ENCODE assay signal across 21 mouse cellular contexts in the genomic region with DNA sequence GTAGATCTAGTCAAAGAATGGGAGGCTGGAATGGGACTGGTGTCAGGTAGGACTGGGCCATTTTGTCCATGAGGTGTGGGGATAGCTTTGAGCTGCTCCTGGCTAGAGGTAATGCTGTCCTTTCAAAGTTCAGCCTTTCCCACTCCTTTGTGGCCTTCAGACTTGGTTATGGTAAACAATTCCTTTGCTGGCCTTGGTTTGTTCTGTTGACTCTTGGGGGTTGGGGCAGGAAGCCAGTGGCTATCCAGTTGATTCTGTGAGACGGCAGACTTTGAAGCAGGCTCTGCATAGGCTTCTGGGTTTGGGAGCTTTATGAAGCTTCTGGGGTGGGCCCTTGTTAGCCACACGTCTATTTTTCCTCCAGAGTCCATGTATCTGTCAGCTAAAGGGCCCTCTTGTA. TPM values are rescaled to one million over a fixed set of nuclear protein-coding genes. Genes with fewer than 3 reads are reported as not detected.
A peak's percentile ranks its signal among the peaks of the same experiment; 100 is the strongest.
DNase-seq lines count a peak whose midpoint lies in the region; ATAC-seq and TF ChIP-seq lines count a peak whose summit lies in the region.
"Had no signal": no experiment of that assay in that cellular context is flagged by ENCODE, and none has a peak within 500 bp of the region (broad histone marks: within the 10 kb centered on the region; RNA-seq: fewer than 3 reads in every experiment).

No protein-coding gene starts in this region.

- H3K27me3 ChIP-seq in liver, embryonic 11.5 days (replicated peaks; ENCODE audit: control insufficient read depth, insufficient read depth, low read length), result no peaks in the 10 kb centered on the region
- no peaks in the 10 kb centered on the region for H3K27me3 ChIP-seq in liver, embryonic 15.5 days
- H3K27me3 ChIP-seq in stomach, postnatal 0 days (ENCODE audit: control insufficient read depth, insufficient read depth, low read length), result no peaks in the 10 kb centered on the region
- H3K27me3 ChIP-seq in hindbrain, embryonic 16.5 days (replicated peaks; ENCODE audit: control insufficient read depth, insufficient read depth, low read length), result no peaks in the 10 kb centered on the region
- H3K27me3 ChIP-seq: CH12.LX; embryonic facial prominence, embryonic 15.5 days; heart, embryonic 12.5 days; hindbrain, embryonic 13.5 days; Patski had no signal

- no peak for TF ChIP-seq EP300 in stomach, postnatal 0 days (optimal IDR thresholded peaks at IDR 0.05)

- no peaks in the 10 kb centered on the region for H3K9me3 ChIP-seq in liver, embryonic 11.5 days (ENCODE audit: control insufficient read depth, low read length)
- H3K9me3 ChIP-seq in liver, embryonic 15.5 days (replicated peaks), result no peaks in the 10 kb centered on the region
- no peaks in the 10 kb centered on the region for H3K9me3 ChIP-seq in stomach, postnatal 0 days (ENCODE audit: control insufficient read depth, low read length)
- H3K9me3 ChIP-seq in hindbrain, embryonic 16.5 days (ENCODE audit: control insufficient read depth, low read length), result no peaks in the 10 kb centered on the region
- H3K9me3 ChIP-seq: embryonic facial prominence, embryonic 15.5 days; forebrain, embryonic 10.5 days; heart, embryonic 12.5 days; hindbrain, embryonic 13.5 days had no signal

- H3K4me1 ChIP-seq in liver, embryonic 11.5 days (replicated peaks; ENCODE audit: control insufficient read depth, insufficient read depth, low read length), result peaks cover 27% of the 10 kb centered on the region
- peaks cover 53% of the 10 kb centered on the region for H3K4me1 ChIP-seq in liver, embryonic 15.5 days (replicated peaks)
- H3K4me1 ChIP-seq in stomach, postnatal 0 days (replicated peaks; ENCODE audit: control insufficient read depth, insufficient read depth), result 0 out of 2 replicates have a peak, but pooled peaks cover 2% of the 10 kb centered on the region
- peaks cover 15% of the 10 kb centered on the region for H3K4me1 ChIP-seq in hindbrain, embryonic 16.5 days (ENCODE audit: control insufficient read depth, insufficient read depth, low read depth, low read length)

- H3K27ac ChIP-seq in liver, embryonic 11.5 days (ENCODE audit: low read depth, low read length), result peak overlapping the region; percentile 77
- H3K27ac ChIP-seq in liver, embryonic 15.5 days (replicated peaks), result peak overlapping the region; percentile 84
- H3K27ac ChIP-seq in stomach, postnatal 0 days (replicated peaks), result 0 out of 2 replicates have a peak overlapping the region, but pooled peaks have one; percentile 40
- no peak overlapping the region for H3K27ac ChIP-seq in hindbrain, embryonic 16.5 days (ENCODE audit: low read depth, low read length)
- H3K27ac ChIP-seq: embryonic facial prominence, embryonic 15.5 days; forebrain, embryonic 10.5 days; hindbrain, embryonic 13.5 days had no signal

- no peak for TF ChIP-seq CTCF in stomach, postnatal 0 days (IDR thresholded peaks at IDR 0.05; ENCODE audit: low read depth)

- DNase-seq in ovary, adult 18-20 months (ENCODE audit: low spot score), result peak; percentile 60
- DNase-seq in ovary, postnatal 10 days (ENCODE audit: low spot score), result no peak
- DNase-seq in liver, embryonic 11.5 days (ENCODE audit: low spot score), result no peak
- peak; percentile 55 for DNase-seq in stomach, postnatal 0 days (ENCODE audit: low spot score)
- no peak for DNase-seq in thymus, postnatal 0 days (ENCODE audit: low spot score)
- no peak for DNase-seq in heart, postnatal 36 days
- DNase-seq: adrenal gland, adult 2 months; adrenal gland, postnatal 25 days; embryo, embryonic 11 days had no signal

- no peak for ATAC-seq in liver, embryonic 11.5 days (replicated peaks; ENCODE audit: low FRiP score)
- ATAC-seq in liver, embryonic 15.5 days (ENCODE audit: insufficient read depth), result no peak
- no peak for ATAC-seq in stomach, postnatal 0 days (ENCODE audit: low FRiP score, low TSS enrichment)
- no peak for ATAC-seq in hindbrain, embryonic 16.5 days
- ATAC-seq: activated CD4-positive, CD25-positive, alpha-beta regulatory T cell, adult 4 months; forebrain, embryonic 14.5 days; Patski had no signal

- H3K4me2 ChIP-seq in liver, embryonic 11.5 days, result peak overlapping the region; percentile 39
- H3K4me2 ChIP-seq in liver, embryonic 15.5 days, result peak overlapping the region; percentile 45
- no peak overlapping the region; the same call in 1 of the 2 replicates for H3K4me2 ChIP-seq in stomach, postnatal 0 days (replicated peaks; ENCODE audit: low read depth)
- no peak overlapping the region for H3K4me2 ChIP-seq in hindbrain, embryonic 16.5 days (ENCODE audit: low read length)
- H3K4me2 ChIP-seq: embryonic facial prominence, embryonic 15.5 days; heart, embryonic 12.5 days; hindbrain, embryonic 13.5 days had no signal

- intact Hi-C loops in heart, postnatal 36 days (cut with DNase I), result loop anchor here (5.0 kb wide), 1 partner anchor 76 kb away; no protein-coding TSS in a partner anchor

- WGBS in liver, embryonic 11.5 days, result 76% methylated on average over 2 of the region's 2 CpGs
- WGBS in liver, embryonic 15.5 days (ENCODE audit: insufficient replicate concordance), result 70% methylated on average over 2 of the region's 2 CpGs
- WGBS in stomach, postnatal 0 days, result 56% methylated on average over 2 of the region's 2 CpGs
- WGBS in hindbrain, embryonic 16.5 days, result 86% methylated on average over 2 of the region's 2 CpGs

- H3K36me3 ChIP-seq in liver, embryonic 11.5 days (ENCODE audit: control insufficient read depth, insufficient read depth, low read length), result peaks cover 54% of the 10 kb centered on the region
- H3K36me3 ChIP-seq in liver, embryonic 15.5 days (replicated peaks), result peaks cover 72% of the 10 kb centered on the region
- H3K36me3 ChIP-seq in stomach, postnatal 0 days (ENCODE audit: control insufficient read depth, insufficient read depth, low read length), result peaks cover 28% of the 10 kb centered on the region
- peaks cover 33% of the 10 kb centered on the region for H3K36me3 ChIP-seq in hindbrain, embryonic 16.5 days (ENCODE audit: control insufficient read depth, insufficient read depth, low read length)

- H3K9ac ChIP-seq in liver, embryonic 11.5 days (ENCODE audit: low read depth, low read length), result no peak overlapping the region
- H3K9ac ChIP-seq in liver, embryonic 15.5 days, result peak overlapping the region; percentile 32; the same call in 1 of the 2 replicates
- H3K9ac ChIP-seq in stomach, postnatal 0 days (ENCODE audit: low read length), result no peak overlapping the region
- H3K9ac ChIP-seq in hindbrain, embryonic 16.5 days (ENCODE audit: low read depth, low read length), result no peak overlapping the region
- H3K9ac ChIP-seq: embryonic facial prominence, embryonic 15.5 days; heart, embryonic 12.5 days; hindbrain, embryonic 13.5 days had no signal

- H3K4me3 ChIP-seq in liver, embryonic 11.5 days (ENCODE audit: low read depth, low read length), result 0 out of 2 replicates have a peak overlapping the region, but pooled peaks have one; percentile 7
- H3K4me3 ChIP-seq in liver, embryonic 15.5 days (replicated peaks), result no peak overlapping the region; the same call in 1 of the 2 replicates
- no peak overlapping the region for H3K4me3 ChIP-seq in stomach, postnatal 0 days (ENCODE audit: low read depth, low read length)
- no peak overlapping the region for H3K4me3 ChIP-seq in hindbrain, embryonic 16.5 days (ENCODE audit: low read length)
- H3K4me3 ChIP-seq: embryonic facial prominence, embryonic 15.5 days; erythroblast, embryonic 14.5 days; forebrain, embryonic 10.5 days; heart, embryonic 12.5 days; hindbrain, embryonic 13.5 days had no signal

RNA-seq across cellular contexts. Expression of a gene that starts 3.9 kb away (rescaled TPM):
- 95.7 and 105 TPM in 2 replicates for polyA plus RNA-seq in liver, embryonic 11.5 days (2014; fragmentation: Nextera tagmentation; extraction: Ambion mirVana)
- polyA plus RNA-seq in liver, embryonic 15.5 days (2015; fragmentation: Nextera tagmentation; extraction: Ambion mirVana), result 60.7 and 67.9 TPM in 2 replicates
- polyA plus RNA-seq in stomach, postnatal 0 days (2015; fragmentation: Nextera tagmentation; extraction: Ambion mirVana), result 46.7 and 48.1 TPM in 2 replicates
- polyA plus RNA-seq in thymus, postnatal 0 days (2015; fragmentation: Nextera tagmentation; extraction: Ambion mirVana), result 95.7 and 99.8 TPM in 2 replicates
- polyA plus RNA-seq in hindbrain, embryonic 16.5 days (2015; fragmentation: Nextera tagmentation; extraction: Ambion mirVana), result 61.2 and 67.7 TPM in 2 replicates
- total RNA-seq in heart, postnatal 36 days (2021), result 10 to 100 TPM; 57.1 to 60.9 TPM

RNA-seq across cellular contexts. Expression of a gene that starts 13.0 kb away (rescaled TPM):
- polyA plus RNA-seq in liver, embryonic 11.5 days (2014; fragmentation: Nextera tagmentation; extraction: Ambion mirVana), result 15.6 and 16.1 TPM in 2 replicates
- 15.8 and 18.2 TPM in 2 replicates for polyA plus RNA-seq in liver, embryonic 15.5 days (2015; fragmentation: Nextera tagmentation; extraction: Ambion mirVana)
- polyA plus RNA-seq in stomach, postnatal 0 days (2015; fragmentation: Nextera tagmentation; extraction: Ambion mirVana), result 46.2 and 52.2 TPM in 2 replicates
- polyA plus RNA-seq in thymus, postnatal 0 days (2015; fragmentation: Nextera tagmentation; extraction: Ambion mirVana), result 4.3 and 5.9 TPM in 2 replicates
- polyA plus RNA-seq in hindbrain, embryonic 16.5 days (2015; fragmentation: Nextera tagmentation; extraction: Ambion mirVana), result 21.8 and 24.5 TPM in 2 replicates
- total RNA-seq in heart, postnatal 36 days (2021), result 100 to 1,000 TPM; 150 to 151 TPM
- total RNA-seq: common myeloid progenitor, adult 5-6 weeks had no signal
- polyA plus RNA-seq: erythroblast, embryonic 14.5 days had no signal

RNA-seq across cellular contexts. Expression of a gene that starts 31.9 kb away (rescaled TPM):
- polyA plus RNA-seq in liver, embryonic 11.5 days (2014; fragmentation: Nextera tagmentation; extraction: Ambion mirVana), result 12.9 and 15.3 TPM in 2 replicates
- polyA plus RNA-seq in liver, embryonic 15.5 days (2015; fragmentation: Nextera tagmentation; extraction: Ambion mirVana), result 5.8 and 6.1 TPM in 2 replicates
- 11.0 and 12.5 TPM in 2 replicates for polyA plus RNA-seq in stomach, postnatal 0 days (2015; fragmentation: Nextera tagmentation; extraction: Ambion mirVana)
- polyA plus RNA-seq in thymus, postnatal 0 days (2015; fragmentation: Nextera tagmentation; extraction: Ambion mirVana), result 33.7 and 35.8 TPM in 2 replicates
- 16.1 and 17.4 TPM in 2 replicates for polyA plus RNA-seq in hindbrain, embryonic 16.5 days (2015; fragmentation: Nextera tagmentation; extraction: Ambion mirVana)
- total RNA-seq in heart, postnatal 36 days (2021), result 1 to 10 TPM; 3.0 to 3.9 TPM

Comparison
In these comparisons a context has a peak if more than half of its experiments do, and no peak if none do; other contexts are left out.
1. DNase-seq: peak in ovary, adult 18-20 months (single experiment) and stomach, postnatal 0 days (single experiment); none in ovary, postnatal 10 days (single experiment), liver, embryonic 11.5 days (single experiment), thymus, postnatal 0 days (single experiment) and heart, postnatal 36 days (0 of 2).
2. H3K4me2 ChIP-seq: peak in liver, embryonic 11.5 days (single experiment) and liver, embryonic 15.5 days (single experiment); none in stomach, postnatal 0 days (single experiment) and hindbrain, embryonic 16.5 days (single experiment).